Mouse (Mus musculus) ES-E14 (cell line): ENCODE data around the gene Lgals9. TPM values are rescaled to one million over a fixed set of nuclear protein-coding genes. Genes with fewer than 3 reads are reported as not detected.

ENCODE experiments used
- DNase-seq: peaks from one replicate; pipeline ENCODE4 v3.0.0-alpha.2; 2013; ENCODE audit warnings: low read depth, low spot score
- H3K27ac ChIP-seq: 2 replicates; pipeline ENCODE4 v1.5.1; 2012; ENCODE audit warnings: low read depth, mild to moderate bottlenecking, low read length, moderate library complexity, mixed read lengths; ENCODE audit not compliant: poor library complexity, insufficient read depth, severe bottlenecking
- H3K36me3 ChIP-seq: 2 replicates; pipeline ENCODE4 v1.6.1; 2012; ENCODE audit warnings: mild to moderate bottlenecking, low read length, moderate library complexity, mixed read lengths; ENCODE audit not compliant: control insufficient read depth, poor library complexity, insufficient read depth, severe bottlenecking
- H3K4me1 ChIP-seq, 2 experiments: fragments of 150-350 bp in 1 of 2; sonication (generic) in 1 of 2; 2 replicates each; pipeline ENCODE4 v1.6.1; 2012; ENCODE audit warnings: low read length in 2 of 2, mild to moderate bottlenecking in 1 of 2, mixed read lengths in 1 of 2; ENCODE audit not compliant: control insufficient read depth in 2 of 2, insufficient read depth in 2 of 2, poor library complexity in 1 of 2
- H3K4me3 ChIP-seq, 2 experiments: fragments of 150-350 bp in 1 of 2; sonication (generic) in 1 of 2; 2 replicates each; pipeline ENCODE4 v1.5.1; 2012; ENCODE audit warnings: low read length in 2 of 2, low read depth in 1 of 2, mild to moderate bottlenecking in 1 of 2, mixed read lengths in 1 of 2; ENCODE audit not compliant: insufficient read depth in 1 of 2, poor library complexity in 1 of 2, severe bottlenecking in 1 of 2
- H3K9ac ChIP-seq: 2 replicates; pipeline ENCODE4 v1.6.1; 2012; ENCODE audit warnings: low read depth, mild to moderate bottlenecking, low read length, mixed read lengths; ENCODE audit not compliant: poor library complexity, insufficient read depth, severe bottlenecking
- H3K9me3 ChIP-seq: fragments of 150-350 bp; sonication (generic); 2 replicates; pipeline ENCODE4 v1.6.1; 2012; ENCODE audit warnings: low read depth, mild to moderate bottlenecking, low read length; ENCODE audit not compliant: control insufficient read depth, insufficient read depth
- CHD2 ChIP-seq: IDR thresholded peaks from 2 replicates; pipeline ENCODE4 v1.6.1; 2014; ENCODE audit warnings: mild to moderate bottlenecking, low read depth, low read length, inconsistent platforms
- HCFC1 ChIP-seq: IDR thresholded peaks from 2 replicates; pipeline ENCODE4 v1.6.1; 2012; ENCODE audit warnings: low read length, inconsistent platforms, borderline replicate concordance; ENCODE audit not compliant: insufficient read depth
- MAFK ChIP-seq: IDR thresholded peaks from 2 replicates; pipeline ENCODE4 v1.6.1; 2014; ENCODE audit warnings: mild to moderate bottlenecking, low read depth, low read length, inconsistent platforms; ENCODE audit not compliant: insufficient read depth
- ZC3H11A ChIP-seq: IDR thresholded peaks from 2 replicates; pipeline ENCODE4 v1.6.1; 2012; ENCODE audit warnings: low read depth, mild to moderate bottlenecking, inconsistent platforms, low read length, borderline replicate concordance
- ZNF384 ChIP-seq: IDR thresholded peaks from 2 replicates; pipeline ENCODE4 v1.6.1; 2012; ENCODE audit warnings: low read depth, low read length, inconsistent platforms
- in situ Hi-C, 2 experiments: fragments of 600-800 bp; cut with MboI; formaldehyde crosslinking; loops; one replicate each; pipeline ENCODE4 v1.15.1; 2025; ENCODE audit warnings: low sequenced_read_pairs in 2 of 2, inconsistent platforms in 1 of 2; ENCODE audit not compliant: unreplicated experiment in 2 of 2
- total RNA-seq: library from RNA; depleted of rRNA; stranded (reverse); fragments of 300-350 nt; gene quantifications from 2 replicates; pipeline ENCODE4 v1.2.3, GENCODE M21; 2012; rRNA removed

The Lgals9 gene
- total RNA-seq, 1 experiment: 8.6 TPM

GRCm38 (mm10) chr11:78916410-78916809 lies 68.3 kb downstream of the Lgals9 start:
- Histone ChIP-seq H3K4me3 (no peak overlapping the region), H3K4me1 (no peaks in the 10 kb centered on the region; a peak in 1 of 4 replicates), H3K36me3 (no peaks in the 10 kb centered on the region), H3K27ac (no peak overlapping the region), H3K9ac (no peak overlapping the region), H3K9me3 (no peaks in the 10 kb centered on the region)
- DNase-seq: no peak
- TF ChIP-seq ZNF384 (no peak), ZC3H11A (no peak), HCFC1 (no peak), CHD2 (no peak), MAFK (no peak)
- in situ Hi-C loops: no loop called here

GRCm38 (mm10) chr11:78915473-78915872 lies 69.3 kb downstream of the Lgals9 start:
- H3K9me3 ChIP-seq: no peaks in the 10 kb centered on the region
- no peaks in the 10 kb centered on the region for H3K36me3 ChIP-seq
- H3K4me1 ChIP-seq: no peaks in the 10 kb centered on the region; a peak in 1 of 4 replicates
- in situ Hi-C loops: no loop called here
- H3K9ac ChIP-seq: no peak overlapping the region
- no peak overlapping the region for H3K27ac ChIP-seq
- H3K4me3 ChIP-seq: no peak overlapping the region
- no peak for TF ChIP-seq ZC3H11A
- TF ChIP-seq MAFK: no peak
- no peak for TF ChIP-seq HCFC1
- no peak for TF ChIP-seq CHD2
- no peak for TF ChIP-seq ZNF384
- no peak for DNase-seq

Other genes starting within 250 kb of the Lgals9 start
- 33.3 and 35.7 TPM in 2 replicates for gene Ccnq, start 233.2 kb downstream of the Lgals9 start, total RNA-seq
- 19.1 TPM in 2 replicates for gene Lyrm9, start 158.4 kb downstream of the Lgals9 start, total RNA-seq
- gene Nos2, start 64.2 kb downstream of the Lgals9 start, total RNA-seq: 0.16 and 0.22 TPM in 2 replicates
- gene Ksr1, start 161.5 kb upstream of the Lgals9 start, total RNA-seq: 10.7 and 11.3 TPM in 2 replicates